Mouse (Mus musculus) liver, adult 2 months (tissue): ENCODE measurements around the gene Klhl22. TPM values are rescaled to one million over a fixed set of nuclear protein-coding genes. Genes with fewer than 3 reads are reported as not detected.
A peak's percentile ranks its signal among the peaks of the same experiment; 100 is the strongest.

Source experiments
- DNase-seq: peaks from one replicate; pipeline ENCODE4 v3.0.0-alpha.2; 2011; ENCODE audit warnings: low read depth, low spot score; ENCODE audit errors: extremely low read depth
- H3K27ac ChIP-seq: fragments of 200-500 bp; replicated peaks from 2 replicates; pipeline ENCODE4 v1.5.1; 2012; ENCODE audit warnings: low read depth, mild to moderate bottlenecking, control low read depth, inconsistent platforms, low read length; ENCODE audit not compliant: insufficient read depth
- H3K27me3 ChIP-seq: fragments of 200-500 bp; 2 replicates; pipeline ENCODE4 v1.6.1; 2012; ENCODE audit warnings: mild to moderate bottlenecking, moderate library complexity, low read length, inconsistent platforms; ENCODE audit not compliant: control insufficient read depth, insufficient read depth
- H3K36me3 ChIP-seq: fragments of 200-500 bp; 2 replicates; pipeline ENCODE4 v1.6.1; 2012; ENCODE audit warnings: low read length, inconsistent platforms; ENCODE audit not compliant: control insufficient read depth, insufficient read depth
- H3K4me1 ChIP-seq: fragments of 200-500 bp; 2 replicates; pipeline ENCODE4 v1.6.1; 2011; ENCODE audit warnings: low read length; ENCODE audit not compliant: control insufficient read depth, insufficient read depth
- H3K4me3 ChIP-seq: fragments of 200-500 bp; 2 replicates; pipeline ENCODE4 v1.5.1; 2011; ENCODE audit warnings: low read depth, mild to moderate bottlenecking, control low read depth, low read length, moderate library complexity; ENCODE audit not compliant: insufficient read depth
- H3K79me2 ChIP-seq: fragments of 200-500 bp; 2 replicates; pipeline ENCODE4 v1.6.1; 2012; ENCODE audit warnings: inconsistent platforms, mild to moderate bottlenecking, low read length, moderate library complexity; ENCODE audit not compliant: control insufficient read depth, insufficient read depth
- H3K9ac ChIP-seq: fragments of 200-500 bp; 2 replicates; pipeline ENCODE4 v1.6.1; 2012; ENCODE audit warnings: low read depth, mild to moderate bottlenecking, control low read depth, inconsistent platforms, low read length
- CTCF ChIP-seq: fragments of 200-500 bp; IDR thresholded peaks from 2 replicates; pipeline ENCODE4 v1.5.1; 2011; ENCODE audit warnings: low read depth, low read length, control low read depth
- POLR2A ChIP-seq: fragments of 200-500 bp; IDR thresholded peaks from 2 replicates; pipeline ENCODE4 v1.6.1; 2011; ENCODE audit warnings: low read length, control low read depth; ENCODE audit not compliant: insufficient read depth; ENCODE audit errors: extremely low read depth
- WGBS: fragments of 180-500 bp; shearing (Covaris S2); methylation state at CpG from one replicate; pipeline ENCODE4 v1.1.7; 2018; 5-methylcytosine and 5-hydroxymethylcytosine counted together
- polyA plus RNA-seq: library from polyadenylated mRNA; depleted of rRNA; stranded (reverse); fragments of >200 nt; gene quantifications from 2 replicates; pipeline ENCODE4 v1.2.3, GENCODE M21; 2012
- total RNA-seq: library from RNA; depleted of rRNA; stranded (reverse); fragments of >200 nt; gene quantifications from 2 replicates; pipeline ENCODE4 v1.2.3, GENCODE M21; 2014

The Klhl22 gene
- total and polyA plus RNA-seq, 2 experiments: 10.2 to 28.2 TPM

DNA sequence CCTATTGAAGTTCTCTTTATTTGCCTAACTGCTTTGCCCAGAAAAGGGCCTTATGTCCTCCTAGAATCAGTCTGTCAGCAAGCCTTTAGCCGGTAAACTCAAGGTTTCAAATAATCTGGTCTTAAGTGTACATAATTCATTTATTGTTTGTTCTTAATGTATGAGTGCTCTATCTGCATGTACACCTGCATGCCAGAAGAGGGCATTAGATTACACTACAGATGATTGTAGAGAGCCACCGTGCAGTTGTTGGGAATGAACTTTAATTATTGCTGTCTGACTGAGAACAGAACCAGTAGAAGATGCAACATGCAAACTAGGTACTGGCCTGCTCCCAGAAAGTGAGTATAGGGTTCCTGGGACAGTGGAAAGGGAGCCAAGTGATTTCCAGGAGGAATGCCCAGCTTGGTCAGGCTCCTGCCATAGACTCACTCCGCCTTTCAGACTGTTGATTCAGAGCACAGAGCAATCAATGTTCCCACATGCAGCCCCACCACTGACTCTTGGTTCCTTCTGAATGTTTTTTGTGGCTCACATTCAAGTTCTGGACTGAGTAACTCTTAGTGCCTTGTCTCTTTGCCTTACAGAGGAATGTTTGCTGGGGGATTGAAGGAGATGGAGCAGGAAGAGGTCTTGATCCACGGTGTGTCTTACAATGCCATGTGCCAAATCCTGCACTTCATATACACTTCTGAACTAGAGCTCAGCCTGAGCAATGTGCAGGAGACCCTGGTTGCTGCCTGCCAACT is 11.9 kb downstream of the Klhl22 start:
- DNase-seq: peak; percentile 11
- Histone ChIP-seq H3K27ac (no peak overlapping the region), H3K4me3 (no peak overlapping the region), H3K9ac (no peak overlapping the region), H3K79me2 (no peaks in the 10 kb centered on the region; the same call in 1 of the 2 replicates), H3K27me3 (no peaks in the 10 kb centered on the region), H3K36me3 (peaks cover 20% of the 10 kb centered on the region; the same call in 1 of the 2 replicates), H3K4me1 (no peaks in the 10 kb centered on the region)
- 49% methylated on average over 4 of the region's 4 CpGs for WGBS
- TF ChIP-seq POLR2A (no peak), CTCF (no peak)

DNA sequence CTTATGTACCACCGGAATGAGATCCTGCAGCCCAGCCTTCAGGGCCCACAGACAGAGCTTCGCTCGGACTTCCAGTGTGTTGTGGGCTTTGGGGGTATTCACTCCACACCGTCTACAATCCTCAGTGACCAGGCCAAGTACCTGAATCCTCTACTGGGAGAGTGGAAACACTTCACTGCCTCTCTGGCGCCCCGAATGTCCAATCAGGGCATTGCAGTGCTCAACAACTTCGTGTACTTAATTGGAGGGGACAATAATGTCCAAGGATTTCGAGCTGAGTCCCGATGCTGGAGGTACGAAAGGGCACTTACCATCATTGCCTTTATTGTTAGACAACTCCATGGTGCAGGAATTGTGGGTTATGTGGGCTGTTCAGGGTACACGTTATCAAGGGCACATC is 17.4 kb downstream of the Klhl22 start:
- Histone ChIP-seq H3K36me3 (peaks cover 26% of the 10 kb centered on the region), H3K27ac (no peak overlapping the region), H3K4me3 (no peak overlapping the region), H3K9ac (no peak overlapping the region), H3K79me2 (no peaks in the 10 kb centered on the region; the same call in 1 of the 2 replicates), H3K27me3 (no peaks in the 10 kb centered on the region), H3K4me1 (no peaks in the 10 kb centered on the region)
- 77% methylated on average over 11 of the region's 11 CpGs for WGBS
- no peak for DNase-seq
- TF ChIP-seq CTCF (peak; percentile 57; the same call in 1 of the 2 replicates), POLR2A (no peak)

DNA sequence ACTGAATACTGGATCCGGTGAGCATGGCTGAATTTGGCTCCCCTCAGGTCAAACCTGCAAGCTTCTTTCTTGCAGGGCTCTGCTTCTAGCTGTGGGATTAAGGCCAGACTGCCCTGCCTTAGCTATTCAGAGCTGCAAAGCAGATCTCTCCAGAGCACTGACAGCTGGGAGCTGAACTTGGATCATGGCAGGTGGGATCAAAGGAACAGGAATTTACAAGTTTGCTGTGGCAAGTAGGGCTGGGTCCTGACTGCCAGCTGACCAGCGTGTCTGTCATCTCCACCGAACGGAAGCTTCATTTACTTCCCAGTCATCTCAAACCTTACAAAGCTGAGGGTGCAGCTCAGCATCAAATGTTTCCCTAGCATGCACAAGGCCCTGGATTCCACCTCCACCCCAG is 18.8 kb downstream of the Klhl22 start:
- Histone ChIP-seq H3K36me3 (peaks cover 20% of the 10 kb centered on the region), H3K27me3 (no peaks in the 10 kb centered on the region), H3K4me1 (no peaks in the 10 kb centered on the region), H3K27ac (no peak overlapping the region), H3K4me3 (no peak overlapping the region), H3K9ac (no peak overlapping the region), H3K79me2 (no peaks in the 10 kb centered on the region; the same call in 1 of the 2 replicates)
- no peak for DNase-seq
- TF ChIP-seq CTCF: no peak
- TF ChIP-seq POLR2A: no peak
- 84% methylated on average over 4 of the region's 4 CpGs for WGBS

DNA sequence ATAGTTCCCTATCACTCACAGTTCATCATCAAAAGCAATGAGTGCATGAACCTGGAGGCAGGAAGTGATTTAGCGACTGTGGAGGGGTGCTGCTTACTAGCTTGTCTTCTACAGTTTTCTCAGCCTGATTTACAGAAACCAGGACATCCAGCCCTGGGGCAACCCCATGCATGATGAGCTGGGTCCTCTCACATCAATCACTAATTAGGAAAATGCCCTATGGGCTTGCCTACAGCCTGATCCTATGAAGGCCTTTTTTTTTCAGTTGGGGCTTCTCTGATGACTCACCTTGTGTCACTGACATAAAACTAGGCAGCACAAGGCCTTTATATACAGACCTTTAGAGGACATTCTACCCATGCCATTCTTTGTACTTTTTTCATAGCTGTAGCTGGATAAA is 20.3 kb downstream of the Klhl22 start:
- no peaks in the 10 kb centered on the region for H3K4me1 ChIP-seq
- DNase-seq: no peak
- 80% methylated on average over 1 of the region's 1 CpGs for WGBS
- no peaks in the 10 kb centered on the region for H3K27me3 ChIP-seq
- H3K9ac ChIP-seq: no peak overlapping the region
- TF ChIP-seq CTCF: no peak
- TF ChIP-seq POLR2A: no peak
- no peaks in the 10 kb centered on the region for H3K79me2 ChIP-seq
- H3K36me3 ChIP-seq: peaks cover 22% of the 10 kb centered on the region
- H3K27ac ChIP-seq: no peak overlapping the region
- H3K4me3 ChIP-seq: no peak overlapping the region

DNA sequence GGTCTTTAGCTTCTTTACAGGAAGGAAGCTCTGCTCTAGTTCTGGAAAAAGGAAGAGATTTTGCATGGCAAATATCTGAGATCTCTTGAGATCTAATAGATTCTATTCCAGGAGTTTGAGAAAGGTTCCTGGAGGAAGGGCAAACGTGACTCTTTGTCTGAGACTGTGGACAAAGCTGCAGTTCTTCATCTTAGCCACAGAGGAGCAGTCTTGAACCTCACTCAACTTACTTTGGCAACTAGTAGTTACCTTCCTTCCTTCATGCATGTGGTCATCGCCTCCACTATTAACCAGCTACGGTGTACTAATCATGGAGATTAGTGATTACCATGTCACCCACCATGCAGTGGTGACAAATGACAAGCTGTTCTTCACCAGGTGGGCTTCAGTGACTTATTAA is 25.9 kb downstream of the Klhl22 start:
- WGBS: 82% methylated on average over 3 of the region's 3 CpGs
- no peak overlapping the region for H3K9ac ChIP-seq
- no peaks in the 10 kb centered on the region for H3K4me1 ChIP-seq
- peaks cover 33% of the 10 kb centered on the region for H3K36me3 ChIP-seq
- H3K4me3 ChIP-seq: no peak overlapping the region
- H3K27me3 ChIP-seq: no peaks in the 10 kb centered on the region
- no peak for TF ChIP-seq POLR2A
- no peak for TF ChIP-seq CTCF
- no peak overlapping the region for H3K27ac ChIP-seq
- no peaks in the 10 kb centered on the region for H3K79me2 ChIP-seq
- no peak for DNase-seq

DNA sequence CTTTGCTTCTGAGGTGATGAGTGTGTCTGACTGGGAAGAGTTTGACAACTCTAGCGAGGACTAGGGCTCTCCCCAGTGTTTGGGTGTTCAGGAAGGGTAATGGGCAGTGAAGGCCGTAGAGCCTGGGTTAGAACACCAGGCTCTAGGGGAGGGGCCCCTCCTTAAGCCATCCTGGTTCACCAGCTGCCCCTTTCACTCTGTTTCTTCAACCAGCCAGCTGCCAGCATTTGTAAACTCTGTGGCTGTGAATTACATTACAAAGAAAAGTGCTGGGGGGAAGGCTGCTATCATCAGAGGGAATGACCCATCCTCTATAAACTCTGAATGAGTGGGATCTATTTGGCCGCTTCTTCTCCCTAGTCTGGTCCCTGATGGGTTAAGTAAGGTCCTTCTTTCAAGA is 33.3 kb downstream of the Klhl22 start:
- Histone ChIP-seq H3K4me3 (no peak overlapping the region), H3K27me3 (peaks cover 8% of the 10 kb centered on the region; the same call in 1 of the 2 replicates), H3K36me3 (peaks cover 28% of the 10 kb centered on the region), H3K9ac (no peak overlapping the region), H3K79me2 (no peaks in the 10 kb centered on the region), H3K27ac (no peak overlapping the region), H3K4me1 (no peaks in the 10 kb centered on the region)
- TF ChIP-seq POLR2A: no peak
- TF ChIP-seq CTCF: no peak
- no peak for DNase-seq
- 92% methylated on average over 3 of the region's 3 CpGs for WGBS
